Mouse (Mus musculus): ENCODE results near the gene Aprt. TPM values are rescaled to one million over a fixed set of nuclear protein-coding genes. Genes with fewer than 3 reads are reported as not detected.

The Aprt gene
- polyA plus RNA-seq, 1 experiment from 2014 or later: 232 TPM

GRCm38 (mm10) chr8:122586171-122586570 lies 9.5 kb upstream of the Aprt start:
- Histone ChIP-seq H3K4me1 (replicated peaks) (peaks cover 9% of the 10 kb centered on the region), H3K4me3 (no peak overlapping the region), H3K9ac (no peak overlapping the region), H3K9me3 (replicated peaks) (no peaks in the 10 kb centered on the region), H3K4me2 (no peak overlapping the region), H3K27me3 (replicated peaks) (no peaks in the 10 kb centered on the region), H3K36me3 (no peaks in the 10 kb centered on the region), H3K27ac (ENCODE audit: poor library complexity, severe bottlenecking) (no peak overlapping the region)
- no peak for ATAC-seq (ENCODE audit: insufficient number of reproducible peaks, low FRiP score)
- WGBS: 72% methylated on average over 7 of the region's 7 CpGs

DNA sequence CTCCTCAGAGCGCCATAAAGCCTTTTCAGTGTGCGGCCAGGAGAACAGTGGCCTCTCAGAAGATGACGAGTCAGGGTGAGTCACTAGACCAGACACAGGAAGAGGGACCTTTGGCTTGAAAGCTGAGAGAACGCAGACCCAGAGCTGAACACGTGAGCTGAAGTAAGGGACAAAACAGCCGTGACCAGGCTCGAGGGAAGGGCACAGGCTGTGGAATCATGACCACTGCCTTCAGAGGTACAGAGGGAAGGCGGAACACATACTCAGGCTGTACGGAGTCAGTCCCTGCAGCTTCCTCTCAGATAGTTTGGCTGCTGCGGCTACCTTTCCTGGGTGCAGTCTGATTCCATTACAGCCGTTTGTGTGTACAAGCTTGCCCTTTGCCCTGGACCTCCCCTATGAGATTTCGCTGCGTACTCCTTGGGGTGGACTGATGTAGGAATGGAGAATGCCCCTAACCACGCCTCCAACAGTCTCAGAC lies 8.7 kb upstream of the Aprt start:
- Histone ChIP-seq H3K9ac (no peak overlapping the region; the same call in 1 of the 2 replicates), H3K9me3 (replicated peaks) (no peaks in the 10 kb centered on the region), H3K27me3 (replicated peaks) (no peaks in the 10 kb centered on the region), H3K27ac (ENCODE audit: poor library complexity, severe bottlenecking) (no peak overlapping the region), H3K4me3 (no peak overlapping the region), H3K4me1 (replicated peaks) (peaks cover 9% of the 10 kb centered on the region), H3K36me3 (no peaks in the 10 kb centered on the region), H3K4me2 (no peak overlapping the region)
- WGBS: 55% methylated on average over 14 of the region's 14 CpGs
- peak; percentile 20; the same call in 1 of the 2 replicates for ATAC-seq (ENCODE audit: insufficient number of reproducible peaks, low FRiP score)

DNA sequence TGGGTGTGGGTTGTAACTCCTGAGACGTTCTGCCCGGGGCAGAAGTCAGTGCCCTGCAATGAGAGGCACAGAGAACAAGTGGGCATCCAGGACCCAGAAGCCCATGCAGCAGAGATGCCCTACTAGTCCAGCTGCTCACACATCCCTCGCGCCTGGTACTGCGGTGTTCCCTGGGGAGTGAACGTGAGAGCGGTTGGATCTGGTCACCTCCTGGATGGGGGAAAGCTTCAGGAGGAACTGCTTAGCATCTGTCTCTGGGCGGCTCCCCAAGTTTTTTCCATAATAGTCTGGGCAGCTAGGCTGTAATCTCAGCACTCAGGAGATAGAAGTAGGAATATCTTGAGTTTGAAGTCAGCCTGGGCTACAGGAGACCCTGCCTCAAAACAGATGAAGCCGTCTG lies 8.3 kb upstream of the Aprt start:
- no peak overlapping the region for H3K4me3 ChIP-seq
- no peak overlapping the region for H3K27ac ChIP-seq (ENCODE audit: poor library complexity, severe bottlenecking)
- no peak overlapping the region for H3K9ac ChIP-seq
- H3K4me1 ChIP-seq (replicated peaks): peaks cover 9% of the 10 kb centered on the region
- H3K36me3 ChIP-seq: no peaks in the 10 kb centered on the region
- WGBS: 69% methylated on average over 9 of the region's 9 CpGs
- no peak for ATAC-seq (ENCODE audit: insufficient number of reproducible peaks, low FRiP score)
- no peak overlapping the region for H3K4me2 ChIP-seq
- no peaks in the 10 kb centered on the region for H3K27me3 ChIP-seq (replicated peaks)
- H3K9me3 ChIP-seq (replicated peaks): no peaks in the 10 kb centered on the region

DNA sequence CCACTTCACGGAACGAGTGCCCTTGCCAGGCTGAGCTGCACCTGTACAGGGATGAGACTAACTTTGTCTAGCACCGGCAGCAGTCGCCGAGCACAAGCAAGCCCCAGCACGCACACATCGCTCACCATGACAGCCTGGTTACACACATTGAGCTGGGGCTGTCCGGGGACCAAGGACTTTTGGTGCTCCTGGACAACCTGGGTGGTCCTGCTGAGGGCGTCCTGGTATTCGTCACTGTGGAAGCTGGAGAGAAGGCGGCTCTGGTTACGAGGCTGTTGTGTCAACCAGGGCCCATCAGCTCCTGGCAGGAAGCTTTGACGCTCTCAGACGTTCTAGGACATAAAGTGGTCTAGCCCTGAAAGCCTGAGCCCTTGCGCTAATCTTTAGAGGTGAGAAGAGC lies 4.2 kb upstream of the Aprt start:
- no peak overlapping the region for H3K27ac ChIP-seq (ENCODE audit: poor library complexity, severe bottlenecking)
- no peak overlapping the region for H3K4me3 ChIP-seq
- WGBS: 44% methylated on average over 15 of the region's 15 CpGs
- no peak overlapping the region for H3K9ac ChIP-seq
- no peak overlapping the region for H3K4me2 ChIP-seq
- no peaks in the 10 kb centered on the region for H3K9me3 ChIP-seq (replicated peaks)
- no peaks in the 10 kb centered on the region for H3K36me3 ChIP-seq
- no peaks in the 10 kb centered on the region for H3K27me3 ChIP-seq (replicated peaks)
- no peak for ATAC-seq (ENCODE audit: insufficient number of reproducible peaks, low FRiP score)
- H3K4me1 ChIP-seq (replicated peaks): peaks cover 30% of the 10 kb centered on the region

DNA sequence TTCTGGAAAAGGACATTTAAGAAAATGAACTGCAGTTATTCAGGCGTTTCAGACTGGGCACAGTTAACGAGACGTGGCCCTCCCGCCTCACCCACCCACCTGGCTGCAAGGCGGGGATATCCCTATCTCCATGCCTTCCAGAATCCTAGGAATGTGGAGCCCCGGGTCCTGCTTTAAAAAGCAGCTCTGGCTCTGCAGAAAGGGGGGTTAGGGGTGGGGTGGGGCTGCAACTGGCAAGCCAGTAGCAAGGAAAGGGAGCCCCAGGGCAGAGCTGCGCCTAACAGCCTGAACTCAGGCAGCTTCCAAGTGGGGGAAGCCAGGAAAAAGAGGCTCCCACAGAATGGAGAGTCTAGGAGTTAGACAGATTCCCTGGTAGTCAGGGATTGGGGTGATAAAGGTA lies 2.5 kb upstream of the Aprt start:
- Histone ChIP-seq H3K9ac (peak overlapping the region; percentile 46; the same call in 1 of the 2 replicates), H3K4me2 (peak overlapping the region; percentile 1; the same call in 1 of the 2 replicates), H3K9me3 (replicated peaks) (no peaks in the 10 kb centered on the region), H3K27ac (ENCODE audit: poor library complexity, severe bottlenecking) (no peak overlapping the region), H3K27me3 (replicated peaks) (no peaks in the 10 kb centered on the region), H3K36me3 (peaks cover 7% of the 10 kb centered on the region; the same call in 1 of the 2 replicates), H3K4me3 (no peak overlapping the region), H3K4me1 (replicated peaks) (peaks cover 40% of the 10 kb centered on the region)
- ATAC-seq (ENCODE audit: insufficient number of reproducible peaks, low FRiP score): no peak
- 20% methylated on average over 7 of the region's 7 CpGs for WGBS

GRCm38 (mm10) chr8:122577116-122577515 lies 407 bp upstream of the Aprt start:
- Histone ChIP-seq H3K4me2 (peak overlapping the region; percentile 87), H3K27me3 (replicated peaks) (no peaks in the 10 kb centered on the region), H3K9me3 (replicated peaks) (no peaks in the 10 kb centered on the region), H3K9ac (no peak overlapping the region), H3K27ac (ENCODE audit: poor library complexity, severe bottlenecking) (no peak overlapping the region), H3K4me3 (peak overlapping the region; percentile 69), H3K36me3 (peaks cover 23% of the 10 kb centered on the region), H3K4me1 (replicated peaks) (peaks cover 42% of the 10 kb centered on the region)
- 50% methylated on average over 10 of the region's 10 CpGs for WGBS
- no peak for ATAC-seq (ENCODE audit: insufficient number of reproducible peaks, low FRiP score)

- Histone ChIP-seq H3K4me3 (peak overlapping the region; percentile 69), H3K9ac (peak overlapping the region; percentile 85), H3K27ac (ENCODE audit: poor library complexity, severe bottlenecking) (peak overlapping the region; percentile 23), H3K27me3 (replicated peaks) (no peaks in the 10 kb centered on the region), H3K9me3 (replicated peaks) (no peaks in the 10 kb centered on the region), H3K36me3 (peaks cover 34% of the 10 kb centered on the region), H3K4me2 (peak overlapping the region; percentile 87), H3K4me1 (replicated peaks) (peaks cover 42% of the 10 kb centered on the region)
- WGBS: 14% methylated on average over 21 of the region's 21 CpGs
- peak; percentile 23 for ATAC-seq (ENCODE audit: insufficient number of reproducible peaks, low FRiP score)
These were observed 718 bp downstream of the Aprt start for GRCm38 (mm10) chr8:122575735-122576647.

GRCm38 (mm10) chr8:122575286-122575685 lies 1.4 kb downstream of the Aprt start:
- no peak overlapping the region for H3K9ac ChIP-seq
- H3K27me3 ChIP-seq (replicated peaks): no peaks in the 10 kb centered on the region
- 63% methylated on average over 8 of the region's 8 CpGs for WGBS
- H3K36me3 ChIP-seq: peaks cover 42% of the 10 kb centered on the region
- H3K4me1 ChIP-seq (replicated peaks): peaks cover 42% of the 10 kb centered on the region
- H3K4me3 ChIP-seq: peak overlapping the region; percentile 69
- H3K9me3 ChIP-seq (replicated peaks): no peaks in the 10 kb centered on the region
- no peak for ATAC-seq (ENCODE audit: insufficient number of reproducible peaks, low FRiP score)
- H3K27ac ChIP-seq (ENCODE audit: poor library complexity, severe bottlenecking): peak overlapping the region; percentile 31; the same call in 1 of the 2 replicates
- peak overlapping the region; percentile 87 for H3K4me2 ChIP-seq

DNA sequence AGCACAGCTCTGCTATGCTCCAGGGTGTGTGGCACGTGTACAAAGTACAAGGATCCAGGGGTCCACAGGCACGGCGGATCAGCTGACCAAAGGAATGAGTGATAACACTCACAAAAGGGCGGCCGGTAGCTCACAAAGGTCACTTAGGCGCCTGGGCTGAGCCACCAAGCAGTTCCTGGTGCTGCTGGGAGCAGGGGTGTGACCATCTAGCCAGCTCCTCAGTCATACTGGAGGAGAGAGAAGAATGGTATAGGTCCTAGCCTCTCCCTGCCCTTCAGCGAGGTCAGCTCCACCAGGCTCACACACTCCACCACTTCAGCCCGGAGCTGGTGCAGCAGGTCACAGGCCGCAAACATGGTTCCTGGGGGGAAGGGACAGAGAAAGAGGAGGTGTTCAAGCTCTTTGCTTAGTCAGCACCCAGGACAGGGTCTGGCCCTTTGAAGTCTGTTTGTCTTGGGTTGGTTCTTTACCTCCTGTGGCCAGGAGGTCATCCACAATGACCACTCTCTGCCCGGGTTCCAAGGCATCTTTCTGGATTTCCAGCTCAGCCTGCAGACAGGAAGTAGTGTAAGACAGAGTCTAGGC lies 1.9 kb downstream of the Aprt start:
- no peaks in the 10 kb centered on the region for H3K9me3 ChIP-seq (replicated peaks)
- no peaks in the 10 kb centered on the region for H3K27me3 ChIP-seq (replicated peaks)
- H3K36me3 ChIP-seq: peaks cover 47% of the 10 kb centered on the region
- 0 out of 2 replicates have a peak overlapping the region, but pooled peaks have one; percentile 9 for H3K9ac ChIP-seq
- peak overlapping the region; percentile 31; the same call in 1 of the 2 replicates for H3K27ac ChIP-seq (ENCODE audit: poor library complexity, severe bottlenecking)
- ATAC-seq (ENCODE audit: insufficient number of reproducible peaks, low FRiP score): no peak
- 0 out of 2 replicates have a peak overlapping the region, but pooled peaks have one; percentile 69 for H3K4me3 ChIP-seq
- H3K4me1 ChIP-seq (replicated peaks): peaks cover 40% of the 10 kb centered on the region
- peak overlapping the region; percentile 87 for H3K4me2 ChIP-seq
- WGBS: 10% methylated on average over 10 of the region's 10 CpGs

GRCm38 (mm10) chr8:122574264-122574663 lies 2.4 kb downstream of the Aprt start:
- Histone ChIP-seq H3K4me3 (no peak overlapping the region), H3K9me3 (replicated peaks) (no peaks in the 10 kb centered on the region), H3K4me2 (peak overlapping the region; percentile 87; the same call in 1 of the 2 replicates), H3K9ac (0 out of 2 replicates have a peak overlapping the region, but pooled peaks have one; percentile 9), H3K27me3 (replicated peaks) (no peaks in the 10 kb centered on the region), H3K27ac (ENCODE audit: poor library complexity, severe bottlenecking) (peak overlapping the region; percentile 31; the same call in 1 of the 2 replicates), H3K4me1 (replicated peaks) (peaks cover 40% of the 10 kb centered on the region), H3K36me3 (peaks cover 52% of the 10 kb centered on the region)
- 52% methylated on average over 3 of the region's 3 CpGs for WGBS
- ATAC-seq (ENCODE audit: insufficient number of reproducible peaks, low FRiP score): no peak

DNA sequence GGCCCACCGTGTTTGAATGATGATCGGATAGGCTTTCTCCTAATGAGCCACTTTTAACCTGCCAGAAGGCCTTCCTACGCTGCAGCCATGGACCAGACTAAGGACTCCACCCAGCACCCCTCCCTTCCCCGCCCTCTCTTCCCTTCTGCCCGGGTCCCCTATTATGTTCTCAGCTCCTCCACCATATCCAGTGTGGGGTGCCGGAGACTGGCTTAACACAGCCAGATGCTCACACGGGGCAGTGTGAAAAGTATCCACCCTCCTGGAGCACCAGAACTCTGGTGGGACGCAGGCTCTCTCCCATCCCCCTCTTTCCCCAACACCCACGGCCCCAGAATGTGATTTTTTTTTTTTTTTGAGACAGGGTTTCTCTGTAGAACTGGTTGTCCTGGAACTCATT lies 3.1 kb downstream of the Aprt start:
- H3K36me3 ChIP-seq: peaks cover 53% of the 10 kb centered on the region
- ATAC-seq (ENCODE audit: insufficient number of reproducible peaks, low FRiP score): no peak
- H3K4me3 ChIP-seq: no peak overlapping the region
- 62% methylated on average over 9 of the region's 9 CpGs for WGBS
- no peak overlapping the region for H3K4me2 ChIP-seq
- no peaks in the 10 kb centered on the region for H3K9me3 ChIP-seq (replicated peaks)
- no peak overlapping the region for H3K9ac ChIP-seq
- no peaks in the 10 kb centered on the region for H3K27me3 ChIP-seq (replicated peaks)
- no peak overlapping the region for H3K27ac ChIP-seq (ENCODE audit: poor library complexity, severe bottlenecking)
- peaks cover 41% of the 10 kb centered on the region for H3K4me1 ChIP-seq (replicated peaks)
